Mouse (Mus musculus): ENCODE results near the gene Met. TPM values are rescaled to one million over a fixed set of nuclear protein-coding genes. Genes with fewer than 3 reads are reported as not detected.

The Met gene
- polyA plus RNA-seq, 1 experiment = 10.2 TPM

- Histone ChIP-seq H3ac (ENCODE audit: control insufficient read depth, insufficient read length, low read depth) (no peak overlapping the region), H3K79me2 (ENCODE audit: control insufficient read depth, insufficient read depth) (no peaks in the 10 kb centered on the region), H3K4me3 (ENCODE audit: insufficient read depth, poor library complexity, severe bottlenecking) (no peak overlapping the region), H3K79me3 (ENCODE audit: low read depth) (no peaks in the 10 kb centered on the region), H3K27me3 (ENCODE audit: control insufficient read depth, insufficient read depth, insufficient read length) (no peaks in the 10 kb centered on the region), H3K36me3 (ENCODE audit: control insufficient read depth, insufficient read depth) (no peaks in the 10 kb centered on the region)
- TF ChIP-seq CEBPB (IDR thresholded peaks at IDR 0.05; ENCODE audit: low read depth) (no peak), MAX (IDR thresholded peaks at IDR 0.05) (no peak), FOSL1 (IDR thresholded peaks at IDR 0.05; ENCODE audit: insufficient read depth, low read length, poor library complexity, severe bottlenecking) (no peak), CTCF (IDR thresholded peaks at IDR 0.05; ENCODE audit: control insufficient read depth, insufficient read depth, insufficient read length) (no peak), MYOG (IDR thresholded peaks at IDR 0.05; ENCODE audit: control insufficient read depth, extremely low read depth, insufficient read length) (no peak), USF1 (IDR thresholded peaks at IDR 0.05; ENCODE audit: low read depth) (no peak), MYOD1 (IDR thresholded peaks at IDR 0.05; ENCODE audit: control insufficient read depth, insufficient read length, low read depth) (no peak)
These were observed 147.9 kb downstream of the Met start for GRCm38 (mm10) chr6:17611352-17612010.

- Histone ChIP-seq H3K79me2 (ENCODE audit: control insufficient read depth, insufficient read depth) (no peaks in the 10 kb centered on the region), H3K36me3 (ENCODE audit: control insufficient read depth, insufficient read depth) (no peaks in the 10 kb centered on the region), H3K79me3 (ENCODE audit: low read depth) (no peaks in the 10 kb centered on the region), H3K27me3 (ENCODE audit: control insufficient read depth, insufficient read depth, insufficient read length) (no peaks in the 10 kb centered on the region), H3ac (ENCODE audit: control insufficient read depth, insufficient read length, low read depth) (no peak overlapping the region), H3K4me3 (ENCODE audit: insufficient read depth, poor library complexity, severe bottlenecking) (no peak overlapping the region)
- TF ChIP-seq FOSL1 (IDR thresholded peaks at IDR 0.05; ENCODE audit: insufficient read depth, low read length, poor library complexity, severe bottlenecking) = no peak
- no peak for TF ChIP-seq MAX (IDR thresholded peaks at IDR 0.05)
- TF ChIP-seq MYOG (IDR thresholded peaks at IDR 0.05; ENCODE audit: control insufficient read depth, extremely low read depth, insufficient read length) = no peak
- no peak for TF ChIP-seq CTCF (IDR thresholded peaks at IDR 0.05; ENCODE audit: control insufficient read depth, insufficient read depth, insufficient read length)
These were observed 149.1 kb downstream of the Met start for GRCm38 (mm10) chr6:17612652-17613051.

GRCm38 (mm10) chr6:17620823-17621222 lies 157.2 kb downstream of the Met start:
- no peak overlapping the region for H3K4me3 ChIP-seq (ENCODE audit: insufficient read depth, poor library complexity, severe bottlenecking)
- no peaks in the 10 kb centered on the region for H3K79me2 ChIP-seq (ENCODE audit: control insufficient read depth, insufficient read depth)
- no peaks in the 10 kb centered on the region for H3K27me3 ChIP-seq (ENCODE audit: control insufficient read depth, insufficient read depth, insufficient read length)
- no peaks in the 10 kb centered on the region for H3K79me3 ChIP-seq (ENCODE audit: low read depth)
- no peaks in the 10 kb centered on the region for H3K36me3 ChIP-seq (ENCODE audit: control insufficient read depth, insufficient read depth)
- no peak overlapping the region for H3ac ChIP-seq (ENCODE audit: control insufficient read depth, insufficient read length, low read depth)
- no peak for TF ChIP-seq CEBPB (IDR thresholded peaks at IDR 0.05; ENCODE audit: low read depth)
- no peak for TF ChIP-seq MAX (IDR thresholded peaks at IDR 0.05)
- TF ChIP-seq FOSL1 (IDR thresholded peaks at IDR 0.05; ENCODE audit: insufficient read depth, low read length, poor library complexity, severe bottlenecking) = no peak
- no peak for TF ChIP-seq MYOD1 (IDR thresholded peaks at IDR 0.05; ENCODE audit: control insufficient read depth, insufficient read length, low read depth)
- no peak for TF ChIP-seq CTCF (IDR thresholded peaks at IDR 0.05; ENCODE audit: control insufficient read depth, insufficient read depth, insufficient read length)
- TF ChIP-seq USF1 (IDR thresholded peaks at IDR 0.05; ENCODE audit: low read depth) = no peak
- no peak for TF ChIP-seq MYOG (IDR thresholded peaks at IDR 0.05; ENCODE audit: control insufficient read depth, extremely low read depth, insufficient read length)

- no peak for TF ChIP-seq FOSL1 (IDR thresholded peaks at IDR 0.05; ENCODE audit: insufficient read depth, low read length, poor library complexity, severe bottlenecking)
- no peak for TF ChIP-seq CEBPB (IDR thresholded peaks at IDR 0.05; ENCODE audit: low read depth)
- no peak for TF ChIP-seq MYOD1 (IDR thresholded peaks at IDR 0.05; ENCODE audit: control insufficient read depth, insufficient read length, low read depth)
- no peak for TF ChIP-seq MAX (IDR thresholded peaks at IDR 0.05)
- no peak for TF ChIP-seq CTCF (IDR thresholded peaks at IDR 0.05; ENCODE audit: control insufficient read depth, insufficient read depth, insufficient read length)
- no peak for TF ChIP-seq MYOG (IDR thresholded peaks at IDR 0.05; ENCODE audit: control insufficient read depth, extremely low read depth, insufficient read length)
- TF ChIP-seq USF1 (IDR thresholded peaks at IDR 0.05; ENCODE audit: low read depth) = no peak
- H3K79me2 ChIP-seq (ENCODE audit: control insufficient read depth, insufficient read depth) = no peaks in the 10 kb centered on the region
- no peak overlapping the region for H3ac ChIP-seq (ENCODE audit: control insufficient read depth, insufficient read length, low read depth)
These were observed 157.8 kb downstream of the Met start for GRCm38 (mm10) chr6:17621436-17621835.

More at GRCm38 (mm10) chr6:17621436-17621835, 157.8 kb downstream of the Met start:
- Histone ChIP-seq H3K27me3 (ENCODE audit: control insufficient read depth, insufficient read depth, insufficient read length) (no peaks in the 10 kb centered on the region), H3K36me3 (ENCODE audit: control insufficient read depth, insufficient read depth) (no peaks in the 10 kb centered on the region), H3K4me3 (ENCODE audit: insufficient read depth, poor library complexity, severe bottlenecking) (no peak overlapping the region), H3K79me3 (ENCODE audit: low read depth) (no peaks in the 10 kb centered on the region)

Other genes starting within 250 kb of the Met start
- gene Cav2, start 182.6 kb upstream of the Met start, polyA plus RNA-seq (2012; fragmentation: generic; extraction: Trizol) = 3.4 TPM
- 24.5 TPM for gene Cav1, start 157.5 kb upstream of the Met start, polyA plus RNA-seq (2012; fragmentation: generic; extraction: Trizol)
- 51.5 TPM for gene Capza2, start 172.4 kb downstream of the Met start, polyA plus RNA-seq (2012; fragmentation: generic; extraction: Trizol)
- gene St7, start 229.1 kb downstream of the Met start, polyA plus RNA-seq (2012; fragmentation: generic; extraction: Trizol) = 8.4 TPM